Mouse (Mus musculus) kidney, embryonic 14.5 days (tissue): Measurements from ENCODE around the gene Ddx50. TPM values are rescaled to one million over a fixed set of nuclear protein-coding genes. Genes with fewer than 3 reads are reported as not detected.
"Not testable (repeated sequence)": the region's sequence is repeated elsewhere in the genome, so short reads cannot be mapped to it uniquely, and the experiment has no call there.

Source experiments
- ATAC-seq: fragments of 200-750 bp; cut with Nextera tagmentation; 2 replicates; pipeline ENCODE4 v1.8.0; 2017; ENCODE audit warnings: moderate number of reproducible peaks, mild to moderate bottlenecking, moderate TSS enrichment, moderate library complexity; ENCODE audit not compliant: low FRiP score, low TSS enrichment
- H3K27ac ChIP-seq: fragments of 300-500 bp; sonication (generic); 2 replicates; pipeline ENCODE4 v1.5.1; 2014; ENCODE audit warnings: low read depth, mild to moderate bottlenecking, low read length, moderate library complexity, mixed read lengths
- H3K27me3 ChIP-seq: fragments of 300-500 bp; sonication (generic); 2 replicates; pipeline ENCODE4 v1.6.1; 2014; ENCODE audit warnings: mild to moderate bottlenecking, low read length; ENCODE audit not compliant: control insufficient read depth, insufficient read depth
- H3K36me3 ChIP-seq: fragments of 300-500 bp; sonication (generic); 2 replicates; pipeline ENCODE4 v1.6.1; 2014; ENCODE audit warnings: low read length, mixed read lengths; ENCODE audit not compliant: control insufficient read depth, insufficient read depth
- H3K4me1 ChIP-seq: fragments of 300-500 bp; sonication (generic); 2 replicates; pipeline ENCODE4 v1.6.1; 2014; ENCODE audit warnings: low read length, mixed read lengths; ENCODE audit not compliant: control insufficient read depth, insufficient read depth
- H3K4me2 ChIP-seq: fragments of 300-500 bp; sonication (generic); replicated peaks from 2 replicates; pipeline ENCODE4 v1.6.1; 2014; ENCODE audit warnings: low read depth, mild to moderate bottlenecking, low read length
- H3K4me3 ChIP-seq: fragments of 300-500 bp; sonication (generic); 2 replicates; pipeline ENCODE4 v1.5.1; 2014; ENCODE audit warnings: mild to moderate bottlenecking, low read length
- H3K9ac ChIP-seq: fragments of 300-500 bp; sonication (generic); 2 replicates; pipeline ENCODE4 v1.6.1; 2014; ENCODE audit warnings: low read depth, mild to moderate bottlenecking, low read length, moderate library complexity
- H3K9me3 ChIP-seq: fragments of 300-500 bp; sonication (generic); 2 replicates; pipeline ENCODE4 v1.6.1; 2016; ENCODE audit warnings: low read length; ENCODE audit not compliant: control insufficient read depth
- WGBS: fragments of 180-500 bp; shearing (Covaris S2); extraction: QIAGEN DNeasy Blood & Tissue Kit; methylation state at CpG from one replicate; pipeline ENCODE4 v1.1.7; 2014; 5-methylcytosine and 5-hydroxymethylcytosine counted together
- polyA plus RNA-seq: library from polyadenylated mRNA; unstranded; fragments of >200 nt; fragmentation: Nextera tagmentation; extraction: Ambion mirVana; gene quantifications from 2 replicates; pipeline ENCODE4 v1.2.1, GENCODE M21; 2014

Gene Ddx50
- polyA plus RNA-seq, 1 experiment from 2014 or later: 138 TPM

DNA sequence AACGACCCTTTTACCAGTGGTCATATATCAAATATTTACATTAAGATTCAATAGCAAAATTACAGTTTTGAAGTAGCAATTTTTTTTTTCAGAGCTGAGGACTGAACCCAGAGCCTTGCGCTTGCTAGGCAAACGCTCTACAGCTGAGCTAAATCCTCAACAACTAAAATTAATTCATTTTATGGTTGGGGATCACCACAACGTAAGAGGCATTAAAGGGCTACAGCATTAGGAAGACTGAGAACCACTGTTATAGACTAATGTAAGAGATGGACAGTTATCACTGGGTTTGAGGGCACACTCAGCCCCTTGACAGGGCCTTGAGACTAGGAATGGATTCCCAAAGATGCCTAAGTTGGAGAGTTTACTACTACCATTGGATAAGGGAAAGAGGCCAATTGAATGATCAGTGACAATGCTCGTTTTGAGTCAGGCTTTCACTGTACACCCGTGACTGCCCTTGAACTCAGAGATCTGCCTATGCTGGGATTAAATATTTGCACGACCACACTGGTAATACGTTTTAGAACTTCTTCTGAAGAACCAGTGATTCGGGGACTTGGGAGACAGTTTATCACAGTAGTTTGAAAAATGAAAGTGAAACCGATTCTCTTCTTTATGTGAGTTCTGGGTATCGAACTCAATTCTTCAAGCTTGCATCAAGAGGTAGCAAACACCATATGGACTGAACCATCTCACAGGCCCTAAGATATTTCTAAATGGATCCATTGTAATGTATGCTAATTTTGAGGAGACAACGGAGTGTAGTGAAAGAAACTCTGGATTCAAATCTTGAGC, 47.6 kb downstream of the Ddx50 start:
- Histone ChIP-seq H3K4me3 (no peak overlapping the region), H3K27ac (no peak overlapping the region), H3K9ac (no peak overlapping the region), H3K4me2 (no peak overlapping the region), H3K4me1 (no peaks in the 10 kb centered on the region; the same call in 1 of the 2 replicates), H3K9me3 (no peaks in the 10 kb centered on the region), H3K27me3 (no peaks in the 10 kb centered on the region), H3K36me3 (peaks cover 4% of the 10 kb centered on the region)
- no peak for ATAC-seq
- 89% methylated on average over 12 of the region's 12 CpGs for WGBS

DNA sequence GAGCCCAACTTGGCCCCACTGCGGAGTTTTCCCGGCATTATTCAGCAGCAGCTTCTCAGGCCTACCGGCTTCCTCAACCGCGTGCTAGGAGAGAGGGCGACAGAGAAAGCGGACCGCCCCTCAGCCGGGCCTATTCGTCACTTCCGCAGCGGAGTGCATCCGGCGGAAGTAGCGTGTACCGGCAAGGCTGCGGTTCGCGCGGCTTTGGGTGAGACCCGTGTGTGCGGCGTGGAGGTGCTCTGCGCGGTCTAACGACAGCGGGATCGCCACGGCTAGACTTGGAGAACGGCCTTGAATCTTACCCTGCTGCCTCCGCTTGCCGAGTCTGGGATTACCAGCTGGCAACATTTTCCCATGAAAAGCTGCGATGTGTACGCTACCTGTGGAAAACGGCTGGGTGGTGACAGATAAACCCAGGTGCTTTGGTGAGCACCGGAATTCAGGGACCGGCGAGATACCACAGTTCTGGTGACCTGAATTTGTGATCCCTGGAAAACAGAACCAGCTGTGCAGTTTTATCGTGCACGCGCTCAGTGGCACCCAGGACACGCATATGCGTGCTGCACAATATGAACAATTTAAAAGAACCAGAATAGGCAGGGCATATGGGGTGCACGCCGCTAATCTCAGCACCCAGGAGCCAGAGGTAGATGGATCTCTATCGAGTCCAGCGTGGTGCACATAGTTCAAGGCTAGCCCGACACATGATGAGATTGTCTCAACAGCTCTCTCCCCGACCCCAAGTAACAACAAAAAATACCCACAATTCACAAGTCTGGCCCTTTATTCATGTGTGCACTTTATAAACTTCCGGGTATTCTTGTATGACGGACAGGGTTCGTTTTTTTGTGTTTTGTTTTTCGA, 48.6 kb downstream of the Ddx50 start, which contains the start of gene Ddx21:
Ddx21 (minus strand) TSS at position 105 of the 864 bp plus-strand sequence.
- Histone ChIP-seq H3K9me3 (no peaks in the 10 kb centered on the region), H3K27ac (peak within 1 kb of the TSS; percentile 78; the same call in 1 of the 2 replicates), H3K4me3 (peak within 1 kb of the TSS; percentile 98), H3K4me1 (no peaks in the 10 kb centered on the region; the same call in 1 of the 2 replicates), H3K9ac (peak within 1 kb of the TSS; percentile 80), H3K4me2 (peak within 1 kb of the TSS; percentile 93), H3K27me3 (no peaks in the 10 kb centered on the region), H3K36me3 (peaks cover 14% of the 10 kb centered on the region)
- ATAC-seq: peak; percentile 98
- 6% methylated on average over 53 of the region's 53 CpGs for WGBS

DNA sequence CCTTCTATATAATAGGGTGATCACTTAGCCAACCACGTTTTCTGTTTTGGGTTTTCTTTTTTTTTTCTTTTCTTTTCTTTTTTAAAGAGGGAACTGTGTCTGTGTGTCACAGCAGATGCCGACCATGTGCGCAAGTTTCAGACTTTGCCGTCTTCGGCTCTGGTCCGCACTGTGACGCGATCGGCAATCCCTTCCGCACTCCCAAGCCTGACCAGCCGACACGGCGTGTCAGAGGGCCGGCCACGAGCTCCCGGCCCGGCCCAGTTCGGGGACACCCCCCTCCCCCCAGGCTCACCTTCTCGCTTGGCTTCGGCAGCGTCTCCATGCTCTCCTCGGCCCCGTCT, 49.2 kb downstream of the Ddx50 start:
- no peaks in the 10 kb centered on the region for H3K9me3 ChIP-seq
- H3K4me2 ChIP-seq: peak overlapping the region; percentile 93
- peak overlapping the region; percentile 98 for H3K4me3 ChIP-seq
- no peaks in the 10 kb centered on the region; the same call in 1 of the 2 replicates for H3K4me1 ChIP-seq
- peak overlapping the region; percentile 80 for H3K9ac ChIP-seq
- under 1% methylated on average over 23 of the region's 23 CpGs for WGBS
- H3K27ac ChIP-seq: peak overlapping the region; percentile 78; the same call in 1 of the 2 replicates
- no peaks in the 10 kb centered on the region for H3K27me3 ChIP-seq
- peaks cover 20% of the 10 kb centered on the region for H3K36me3 ChIP-seq
- ATAC-seq: peak; percentile 80

DNA sequence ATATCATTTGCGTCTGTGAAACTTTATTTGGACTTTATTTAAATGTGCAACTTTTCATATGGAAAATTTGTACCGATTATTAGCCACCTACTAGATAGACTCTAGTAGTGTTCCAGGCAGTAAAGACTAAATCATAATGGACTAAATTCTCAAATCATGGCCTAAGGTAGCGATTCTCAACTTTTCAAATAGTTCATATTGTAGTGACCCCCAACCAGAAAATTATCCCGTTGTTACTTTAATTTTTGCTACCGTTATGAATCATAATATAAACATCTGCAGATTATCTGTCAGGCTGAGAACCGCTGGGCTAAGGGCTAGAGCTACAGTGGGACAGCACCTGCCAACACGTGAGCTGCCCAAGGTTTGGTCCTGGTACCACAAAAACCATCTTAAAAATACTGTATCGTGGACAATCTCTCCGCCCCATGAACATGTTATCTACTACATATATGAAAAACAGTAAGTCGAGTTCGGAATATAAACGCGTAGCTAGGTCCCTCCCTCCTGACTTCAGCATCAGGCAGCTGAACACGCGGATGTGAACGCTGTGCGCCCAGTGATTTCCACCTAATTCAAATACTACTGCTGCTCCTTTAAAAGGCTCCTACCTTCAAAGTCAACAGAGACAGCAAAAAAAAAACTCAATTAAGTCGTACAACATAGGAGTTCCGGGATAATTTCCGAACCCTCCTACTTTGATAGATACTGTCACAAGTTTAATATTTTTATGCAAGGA, 49.8 kb downstream of the Ddx50 start:
- 11% methylated on average over 20 of the region's 20 CpGs for WGBS
- Histone ChIP-seq H3K9me3 (no peaks in the 10 kb centered on the region), H3K27me3 (no peaks in the 10 kb centered on the region), H3K27ac (no peak overlapping the region; the same call in 1 of the 2 replicates), H3K36me3 (peaks cover 23% of the 10 kb centered on the region), H3K9ac (peak overlapping the region; percentile 80), H3K4me1 (no peaks in the 10 kb centered on the region; the same call in 1 of the 2 replicates), H3K4me2 (peak overlapping the region; percentile 93), H3K4me3 (peak overlapping the region; percentile 98)
- no peak for ATAC-seq

DNA sequence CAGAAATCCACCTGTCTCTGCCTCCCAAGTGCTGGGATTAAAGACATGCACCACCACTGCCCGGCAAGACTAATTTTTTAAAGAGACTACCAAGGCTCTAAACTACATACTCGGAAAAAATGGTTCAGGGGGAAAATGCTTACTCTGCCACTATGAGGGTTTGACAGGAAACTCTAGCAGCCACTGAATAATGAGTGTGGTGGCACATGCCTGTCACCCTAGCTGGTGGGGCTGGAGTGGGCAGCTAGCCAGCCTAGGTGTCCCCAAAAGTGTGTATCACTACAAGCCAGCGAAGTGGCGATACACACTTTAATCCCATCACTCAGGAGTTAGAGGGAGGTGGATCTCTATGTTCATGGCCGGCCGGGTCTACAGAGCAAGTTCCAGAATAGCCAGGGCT, 51.0 kb downstream of the Ddx50 start:
- Histone ChIP-seq H3K36me3 (peaks cover 32% of the 10 kb centered on the region), H3K27me3 (no peaks in the 10 kb centered on the region), H3K27ac (no peak overlapping the region), H3K4me1 (no peaks in the 10 kb centered on the region; the same call in 1 of the 2 replicates), H3K9ac (no peak overlapping the region), H3K4me2 (no peak overlapping the region), H3K9me3 (no peaks in the 10 kb centered on the region), H3K4me3 (no peak overlapping the region)
- ATAC-seq: no peak
- 88% methylated on average over 6 of the region's 6 CpGs for WGBS

DNA sequence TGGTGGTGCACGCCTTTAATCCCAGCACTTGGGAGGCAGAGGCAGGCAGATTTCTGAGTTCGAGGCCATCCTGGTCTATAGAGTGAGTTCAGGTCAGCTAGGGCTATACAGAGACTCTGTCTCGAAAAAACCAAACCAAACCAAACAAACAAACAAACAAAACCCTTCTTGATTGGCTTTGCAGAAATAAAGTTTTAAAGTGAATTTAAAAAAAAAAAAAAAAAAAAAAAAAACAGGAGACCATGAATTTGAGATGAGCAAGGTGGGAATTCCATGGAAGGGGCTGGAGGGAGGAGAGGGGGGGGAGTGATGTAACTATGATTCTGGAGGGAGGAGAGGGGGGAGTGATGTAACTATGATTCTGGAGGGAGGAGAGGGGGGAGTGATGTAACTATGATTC, 51.7 kb downstream of the Ddx50 start:
- ATAC-seq, H3K9me3 ChIP-seq, H3K9ac ChIP-seq, H3K27ac ChIP-seq, H3K4me3 ChIP-seq, H3K27me3 ChIP-seq, H3K4me2 ChIP-seq, H3K4me1 ChIP-seq: not testable (repeated sequence)
- peaks cover 40% of the 10 kb centered on the region for H3K36me3 ChIP-seq
- 96% methylated on average over 3 of the region's 3 CpGs for WGBS

DNA sequence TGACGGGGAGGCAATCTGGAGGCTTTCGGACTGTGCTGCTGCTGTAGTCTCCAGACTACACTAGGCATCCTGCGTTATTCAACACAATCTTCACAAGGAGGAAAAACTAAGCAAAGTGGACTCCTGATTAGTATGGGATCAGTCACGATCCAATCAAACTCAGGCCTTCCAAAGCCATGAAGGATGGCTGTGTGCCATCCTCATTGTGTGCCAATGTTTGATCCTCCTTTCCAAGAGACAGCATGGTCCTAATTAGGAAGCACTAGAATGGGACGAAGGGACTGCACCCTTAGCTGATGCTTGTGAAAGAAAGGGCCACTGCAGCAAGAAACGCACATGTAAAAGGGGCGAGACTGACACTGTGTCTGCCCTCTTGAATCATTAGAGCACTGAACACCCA, 58.5 kb downstream of the Ddx50 start:
- Histone ChIP-seq H3K9me3 (no peaks in the 10 kb centered on the region), H3K27ac (no peak overlapping the region), H3K4me1 (no peaks in the 10 kb centered on the region), H3K4me3 (no peak overlapping the region), H3K4me2 (no peak overlapping the region), H3K9ac (0 out of 2 replicates have a peak overlapping the region, but pooled peaks have one; percentile 7), H3K27me3 (no peaks in the 10 kb centered on the region), H3K36me3 (peaks cover 93% of the 10 kb centered on the region)
- ATAC-seq: no peak
- 93% methylated on average over 7 of the region's 7 CpGs for WGBS

DNA sequence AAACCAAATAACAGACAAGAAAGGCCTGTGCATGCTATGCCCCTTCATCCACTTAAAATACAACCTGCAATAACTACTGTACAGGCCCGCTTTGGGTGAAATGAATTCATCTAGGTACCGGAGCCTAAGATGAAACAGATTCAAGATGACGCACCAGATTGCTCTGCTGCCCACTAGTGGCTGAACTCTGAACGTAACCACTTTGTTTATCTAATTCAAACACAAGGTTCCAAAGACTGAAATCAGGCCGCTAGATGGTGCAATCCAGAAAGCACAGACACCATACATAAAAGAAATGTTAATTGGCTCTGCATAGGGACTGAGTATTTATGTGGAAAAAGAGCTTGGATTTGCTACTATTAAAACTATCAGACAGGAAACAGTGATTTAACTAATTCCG, 60.8 kb downstream of the Ddx50 start:
- ATAC-seq: peak; percentile 66; the same call in 1 of the 2 replicates
- H3K27ac ChIP-seq: no peak overlapping the region
- H3K4me1 ChIP-seq: no peaks in the 10 kb centered on the region
- H3K36me3 ChIP-seq: peaks cover 96% of the 10 kb centered on the region
- H3K4me3 ChIP-seq: no peak overlapping the region
- no peak overlapping the region for H3K9ac ChIP-seq
- no peak overlapping the region for H3K4me2 ChIP-seq
- no peaks in the 10 kb centered on the region for H3K27me3 ChIP-seq
- WGBS: 47% methylated on average over 6 of the region's 6 CpGs
- H3K9me3 ChIP-seq: no peaks in the 10 kb centered on the region
